Mouse (Mus musculus) liver, postnatal 0 days (tissue): ENCODE data around the gene Kctd11.

Source experiments
- CTCF ChIP-seq: sonication (generic); IDR thresholded peaks from 2 replicates; pipeline ENCODE4 v1.5.1; 2016; ENCODE audit warnings: antibody characterized with exemption, low read depth
- EP300 ChIP-seq: IDR thresholded peaks from 2 replicates; pipeline ENCODE4 v1.6.1; 2016; ENCODE audit warnings: antibody characterized with exemption, low read depth, mild to moderate bottlenecking

DNA sequence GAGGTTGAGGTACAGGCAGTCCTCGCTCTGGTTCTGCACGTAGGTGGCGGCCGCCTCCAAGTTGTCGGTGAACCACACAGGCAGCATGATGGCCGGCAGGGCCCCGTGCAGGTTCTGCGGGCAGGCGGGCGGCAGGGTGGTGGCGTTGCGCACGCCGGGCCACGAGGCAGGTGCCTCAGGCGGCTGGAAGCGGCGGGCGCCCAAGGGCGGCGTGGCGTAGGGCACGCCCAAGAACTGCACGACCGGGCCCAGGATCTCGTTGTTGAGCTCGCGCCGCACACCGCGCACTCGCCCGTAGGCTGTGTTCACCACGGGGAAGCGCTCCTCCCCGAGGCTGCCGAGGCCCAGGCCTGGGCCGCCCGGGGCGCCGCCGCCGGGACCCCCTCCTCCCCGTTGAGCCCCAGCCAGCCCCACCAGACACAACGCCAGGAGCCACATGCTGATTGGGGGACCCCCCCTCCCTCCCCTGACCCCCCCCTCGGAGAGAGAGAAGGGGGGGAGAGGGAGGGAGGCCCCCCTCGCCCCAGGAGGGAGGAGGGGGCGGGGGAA lies 47.1 kb downstream of the Kctd11 start:
- TF ChIP-seq EP300 (no peak), CTCF (no peak)
